Mouse (Mus musculus) liver, embryonic 14.5 days (tissue): ENCODE data around the gene Mthfd1.

ENCODE experiments used
- CTCF ChIP-seq: IDR thresholded peaks from 2 replicates; pipeline ENCODE4 v1.5.1; 2016; ENCODE audit warnings: antibody characterized with exemption, low read depth, control low read depth
- EP300 ChIP-seq: IDR thresholded peaks from 2 replicates; pipeline ENCODE4 v1.6.1; 2016; ENCODE audit warnings: antibody characterized with exemption, low read depth

- TF ChIP-seq EP300 (no peak), CTCF (no peak)
Measured at GRCm38 (mm10) chr12:76300367-76300766, 45.3 kb downstream of the Mthfd1 start.
